Mouse (Mus musculus) liver, embryonic 11.5 days (tissue): Measurements from ENCODE around the gene Slc37a3. TPM values are rescaled to one million over a fixed set of nuclear protein-coding genes. Genes with fewer than 3 reads are reported as not detected.
A peak's percentile ranks its signal among the peaks of the same experiment; 100 is the strongest.
"Not testable (repeated sequence)": the region's sequence is repeated elsewhere in the genome, so short reads cannot be mapped to it uniquely, and the experiment has no call there.

ENCODE experiments used
- ATAC-seq: fragments of 200-750 bp; cut with Nextera tagmentation; replicated peaks from 2 replicates; pipeline ENCODE4 v1.8.0; 2017; ENCODE audit warnings: moderate number of reproducible peaks, mild to moderate bottlenecking, moderate TSS enrichment, moderate library complexity; ENCODE audit not compliant: low FRiP score
- DNase-seq: peaks from one replicate; pipeline ENCODE4 v3.0.0-alpha.2; 2017; ENCODE audit warnings: low spot score
- H3K27ac ChIP-seq: fragments of 300-500 bp; sonication (generic); 2 replicates; pipeline ENCODE4 v1.5.1; 2014; ENCODE audit warnings: mild to moderate bottlenecking, low read depth, low read length, control low read depth
- H3K27me3 ChIP-seq: fragments of 300-500 bp; sonication (generic); replicated peaks from 2 replicates; pipeline ENCODE4 v1.6.1; 2014; ENCODE audit warnings: low read length, mixed read lengths; ENCODE audit not compliant: control insufficient read depth, insufficient read depth
- H3K36me3 ChIP-seq: fragments of 300-500 bp; sonication (generic); 2 replicates; pipeline ENCODE4 v1.6.1; 2014; ENCODE audit warnings: mild to moderate bottlenecking, low read length, moderate library complexity, mixed read lengths; ENCODE audit not compliant: control insufficient read depth, insufficient read depth
- H3K4me1 ChIP-seq: fragments of 300-500 bp; sonication (generic); replicated peaks from 2 replicates; pipeline ENCODE4 v1.6.1; 2014; ENCODE audit warnings: low read length, mixed read lengths; ENCODE audit not compliant: control insufficient read depth, insufficient read depth
- H3K4me2 ChIP-seq: fragments of 300-500 bp; sonication (generic); 2 replicates; pipeline ENCODE4 v1.6.1; 2014; ENCODE audit warnings: mild to moderate bottlenecking, control low read depth, moderate library complexity
- H3K4me3 ChIP-seq: fragments of 300-500 bp; sonication (generic); 2 replicates; pipeline ENCODE4 v1.5.1; 2014; ENCODE audit warnings: low read depth, low read length, control low read depth
- H3K9ac ChIP-seq: fragments of 300-500 bp; sonication (generic); 2 replicates; pipeline ENCODE4 v1.6.1; 2014; ENCODE audit warnings: low read depth, low read length, control low read depth
- H3K9me3 ChIP-seq: fragments of 300-500 bp; sonication (generic); 2 replicates; pipeline ENCODE4 v1.6.1; 2016; ENCODE audit warnings: low read length, inconsistent platforms, mixed read lengths; ENCODE audit not compliant: control insufficient read depth
- WGBS: fragments of 180-500 bp; shearing (Covaris S2); extraction: QIAGEN DNeasy Blood & Tissue Kit; methylation state at CpG from one replicate; pipeline ENCODE4 v1.1.7; 2014; 5-methylcytosine and 5-hydroxymethylcytosine counted together
- polyA plus RNA-seq: library from polyadenylated mRNA; unstranded; fragments of >200 nt; fragmentation: Nextera tagmentation; extraction: Ambion mirVana; gene quantifications from 2 replicates; pipeline ENCODE4 v1.2.1, GENCODE M21; 2014

The Slc37a3 gene
- polyA plus RNA-seq, 1 experiment from 2014 or later = 14.8 TPM

GRCm38 (mm10) chr6:39395471-39395870, 18.0 kb upstream of the Slc37a3 start:
- Histone ChIP-seq H3K4me3 (no peak overlapping the region), H3K27ac (no peak overlapping the region), H3K9me3 (no peaks in the 10 kb centered on the region), H3K27me3 (no peaks in the 10 kb centered on the region), H3K4me1 (no peaks in the 10 kb centered on the region), H3K9ac (no peak overlapping the region), H3K36me3 (peaks cover 5% of the 10 kb centered on the region; the same call in 1 of the 2 replicates), H3K4me2 (no peak overlapping the region)
- 88% methylated on average over 4 of the region's 4 CpGs for whole genome bisulfite sequencing
- no peak for ATAC-seq
- DNase-seq = no peak

- DNase-seq (no peak), ATAC-seq (no peak)
- Histone ChIP-seq H3K9ac (no peak overlapping the region), H3K4me3 (no peak overlapping the region), H3K4me1 (no peaks in the 10 kb centered on the region), H3K27me3 (no peaks in the 10 kb centered on the region; the same call in 1 of the 2 replicates), H3K9me3 (no peaks in the 10 kb centered on the region), H3K36me3 (no peaks in the 10 kb centered on the region), H3K27ac (no peak overlapping the region), H3K4me2 (no peak overlapping the region)
- 86% methylated on average over 2 of the region's 2 CpGs for WGBS
These were observed 12.5 kb upstream of the Slc37a3 start for GRCm38 (mm10) chr6:39389988-39390387.

GRCm38 (mm10) chr6:39381125-39381880, 3.8 kb upstream of the Slc37a3 start, which contains the start of gene Rab19:
TSS of gene Rab19 (plus strand) at chr6:39381175.
- no peak within 1 kb of the TSS for H3K27ac ChIP-seq
- 5% methylated on average over 20 of the region's 20 CpGs for WGBS
- peak within 1 kb of the TSS; percentile 49 for H3K4me3 ChIP-seq
- DNase-seq (peak; percentile 43), ATAC-seq (no peak)
- peaks cover 8% of the 10 kb centered on the region; the same call in 1 of the 2 replicates for H3K4me1 ChIP-seq
- H3K9me3 ChIP-seq = no peaks in the 10 kb centered on the region
- H3K36me3 ChIP-seq = no peaks in the 10 kb centered on the region
- H3K4me2 ChIP-seq = peak within 1 kb of the TSS; percentile 76
- peak within 1 kb of the TSS; percentile 34; the same call in 1 of the 2 replicates for H3K9ac ChIP-seq
- peaks cover 34% of the 10 kb centered on the region for H3K27me3 ChIP-seq

GRCm38 (mm10) chr6:39380276-39380675, 2.8 kb upstream of the Slc37a3 start:
- no peak for DNase-seq
- Histone ChIP-seq H3K4me2 (no peak overlapping the region), H3K9me3 (no peaks in the 10 kb centered on the region), H3K4me1 (peaks cover 8% of the 10 kb centered on the region; the same call in 1 of the 2 replicates), H3K9ac (no peak overlapping the region), H3K36me3 (no peaks in the 10 kb centered on the region), H3K27me3 (peaks cover 34% of the 10 kb centered on the region), H3K4me3 (no peak overlapping the region), H3K27ac (no peak overlapping the region)
- whole genome bisulfite sequencing = 70% methylated on average over 3 of the region's 3 CpGs
- ATAC-seq = no peak

GRCm38 (mm10) chr6:39379749-39380148, 2.3 kb upstream of the Slc37a3 start:
- Histone ChIP-seq H3K9me3 (no peaks in the 10 kb centered on the region), H3K27ac (no peak overlapping the region), H3K4me1 (peaks cover 8% of the 10 kb centered on the region; the same call in 1 of the 2 replicates), H3K4me3 (no peak overlapping the region), H3K27me3 (peaks cover 34% of the 10 kb centered on the region), H3K4me2 (no peak overlapping the region; the same call in 1 of the 2 replicates), H3K36me3 (no peaks in the 10 kb centered on the region), H3K9ac (no peak overlapping the region)
- ATAC-seq (no peak), DNase-seq (no peak)
- WGBS = 50% methylated on average over 8 of the region's 8 CpGs

- Histone ChIP-seq H3K36me3 (no peaks in the 10 kb centered on the region), H3K4me3 (no peak overlapping the region), H3K9ac (no peak overlapping the region), H3K4me2 (no peak overlapping the region), H3K4me1 (peaks cover 8% of the 10 kb centered on the region; the same call in 1 of the 2 replicates), H3K9me3 (no peaks in the 10 kb centered on the region), H3K27ac (no peak overlapping the region), H3K27me3 (peaks cover 34% of the 10 kb centered on the region)
- ATAC-seq = no peak
- no peak for DNase-seq
- WGBS = 26% methylated on average over 4 of the region's 4 CpGs
These were observed 1.7 kb upstream of the Slc37a3 start for GRCm38 (mm10) chr6:39379224-39379623.

- H3K4me2 ChIP-seq, H3K9ac ChIP-seq, DNase-seq, H3K4me1 ChIP-seq, H3K36me3 ChIP-seq, H3K9me3 ChIP-seq, H3K27ac ChIP-seq, H3K4me3 ChIP-seq: not testable (repeated sequence)
- peak; percentile 27; the same call in 1 of the 2 replicates for ATAC-seq
- WGBS = 72% methylated on average over 13 of the region's 13 CpGs
- H3K27me3 ChIP-seq = peaks cover 29% of the 10 kb centered on the region
These were observed 823 bp upstream of the Slc37a3 start for GRCm38 (mm10) chr6:39378161-39378835.

- no peaks in the 10 kb centered on the region for H3K36me3 ChIP-seq
- H3K27me3 ChIP-seq = peaks cover 19% of the 10 kb centered on the region; the same call in 1 of the 2 replicates
- ATAC-seq = no peak
- H3K4me3 ChIP-seq = peak overlapping the region; percentile 83
- peak overlapping the region; percentile 82 for H3K9ac ChIP-seq
- no peaks in the 10 kb centered on the region for H3K9me3 ChIP-seq
- WGBS = 24% methylated on average over 9 of the region's 9 CpGs
- H3K27ac ChIP-seq = no peak overlapping the region
- DNase-seq = no peak
- H3K4me1 ChIP-seq = peaks cover 8% of the 10 kb centered on the region; the same call in 1 of the 2 replicates
- H3K4me2 ChIP-seq = peak overlapping the region; percentile 78
These were observed 700 bp downstream of the Slc37a3 start for GRCm38 (mm10) chr6:39376775-39377174.
